Mouse (Mus musculus) brain, adult 10 weeks (tissue): ENCODE data around the gene Vash1. TPM values are rescaled to one million over a fixed set of nuclear protein-coding genes. Genes with fewer than 3 reads are reported as not detected.

ENCODE experiments used
- polyA plus RNA-seq: library from polyadenylated mRNA; stranded (reverse); fragments of 350-450 nt; fragmentation: Illumina TruSeq; extraction: RNeasy Lipid Tissue Mini Kit (QIAGEN cat#74804); gene quantifications from one replicate; pipeline ENCODE4 v1.2.3, GENCODE M21; 2015; ENCODE audit warnings: low read depth, low replicate concordance

The Vash1 gene
- polyA plus RNA-seq = 13.3 TPM

DNA sequence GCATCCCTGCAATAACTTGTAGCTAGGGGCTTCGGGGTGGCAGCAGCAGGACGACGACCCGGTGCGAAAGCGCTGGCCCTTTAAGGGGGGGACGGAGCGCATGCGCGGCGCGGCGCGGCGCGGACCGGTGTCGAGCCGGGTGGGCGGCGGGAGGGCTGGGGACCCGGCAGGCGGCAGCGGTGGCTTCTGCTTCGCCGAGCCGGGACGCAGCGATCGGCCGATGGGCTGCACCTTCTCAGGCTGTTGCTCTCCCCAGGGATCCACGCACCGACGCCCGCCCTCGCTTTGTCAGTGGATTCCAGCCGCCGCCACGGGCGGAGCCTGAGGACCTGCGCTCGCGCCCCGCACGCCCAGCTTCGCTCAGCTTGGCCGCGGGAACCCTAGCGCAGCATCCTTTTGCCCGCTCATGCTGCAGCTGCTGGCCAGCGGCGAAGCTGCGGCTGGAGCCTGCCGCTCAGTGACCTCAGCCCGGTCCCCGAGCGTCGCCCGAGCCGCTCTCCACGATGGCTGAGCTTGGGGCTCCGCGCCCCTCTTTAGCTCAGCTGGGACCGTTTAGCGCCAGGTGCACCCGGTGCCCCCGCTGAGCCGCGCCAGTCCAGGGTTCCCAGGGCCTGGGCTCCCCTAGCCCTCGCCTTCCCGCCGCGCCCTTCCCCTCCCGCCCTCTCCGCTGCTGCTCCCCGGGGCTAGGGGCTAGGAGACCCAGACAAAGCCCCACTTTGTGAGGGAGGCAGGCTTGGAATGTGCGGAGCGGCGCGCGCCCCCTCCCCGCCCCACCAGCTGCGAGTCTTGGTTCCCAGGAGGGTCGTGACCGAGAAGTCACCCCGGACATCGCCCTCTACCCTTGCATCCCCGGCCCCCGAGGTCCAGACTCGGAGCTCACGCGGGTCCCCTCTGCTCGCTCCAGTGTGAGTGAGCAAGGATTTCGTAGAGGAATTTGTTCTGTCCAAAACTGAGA is at the start of gene Vash1:
TSS of gene Vash1 (plus strand) at position 110 of the 955 bp plus-strand sequence.

DNA sequence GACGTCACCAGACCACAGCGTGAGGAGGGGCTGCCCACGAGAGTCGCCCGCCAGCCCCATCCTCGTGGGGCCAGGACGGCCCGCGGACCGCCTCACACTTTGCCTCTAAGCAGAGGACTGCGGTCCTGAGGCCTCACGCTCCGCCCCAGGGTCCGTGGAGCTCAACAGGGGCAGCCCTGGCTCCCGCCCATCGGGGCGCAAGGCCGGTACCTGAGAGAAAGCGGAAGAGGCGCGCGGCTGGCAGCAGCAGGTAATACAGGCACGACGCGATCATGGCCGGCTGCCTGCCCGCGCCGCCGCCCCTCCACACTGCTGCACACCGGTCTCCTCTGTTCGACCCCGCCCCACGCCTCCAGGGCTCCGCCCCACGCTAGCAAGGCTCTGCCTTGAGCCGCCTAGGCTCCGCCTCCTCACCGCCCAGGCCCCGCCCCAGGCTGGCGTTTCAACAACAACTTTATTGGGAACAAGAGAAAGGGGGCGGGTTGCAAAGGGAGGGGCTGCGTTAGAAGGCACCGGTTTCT is 47.7 kb downstream of the Vash1 start, which contains the start of gene Angel1:
TSS of gene Angel1 (minus strand) at position 341 of the 521 bp plus-strand sequence.

DNA sequence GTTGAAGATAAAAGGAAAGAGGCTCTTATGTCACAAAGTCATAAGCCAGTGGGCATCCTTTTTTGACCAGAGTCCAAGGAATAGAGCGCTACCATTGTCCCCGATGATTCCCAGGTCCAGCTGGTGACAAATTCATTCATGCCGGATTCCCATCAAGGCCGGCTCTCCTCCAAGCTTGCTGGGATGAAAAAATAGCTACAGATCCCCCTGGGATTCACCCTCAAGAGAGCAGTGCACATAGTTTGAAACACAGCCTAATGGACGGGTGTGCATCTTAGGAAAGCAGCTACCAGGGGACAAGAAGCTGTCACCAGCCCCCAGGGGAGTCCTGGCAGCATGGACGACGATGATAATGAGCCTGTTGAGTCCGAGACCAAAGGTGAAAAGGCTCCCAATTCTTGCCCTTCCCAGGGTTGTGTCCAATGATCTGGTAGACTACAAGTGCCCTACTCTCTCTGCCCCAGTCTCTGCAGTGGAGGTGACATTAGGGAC is 55.9 kb downstream of the Vash1 start, which contains the start of gene Lrrc74a:
TSS of gene Lrrc74a (plus strand) at position 51 of the 492 bp plus-strand sequence.

Other genes with a start within 250 kb of the Vash1 start
- gene Angel1, start 47.8 kb downstream of the Vash1 start, polyA plus RNA-seq = 6.6 TPM
- not detected for gene Lrrc74a, start 55.7 kb downstream of the Vash1 start, polyA plus RNA-seq
- gene Irf2bpl, start 206.1 kb downstream of the Vash1 start, polyA plus RNA-seq = 31.4 TPM